Mouse (Mus musculus): ENCODE measurements at regions not wholly inside any gene's neighbourhood (a gene's known extent, or its start where the extent isn't known, plus 50 kb on each side); places are given as distances from the start of the nearest gene placed in this dataset.

GRCm38 (mm10) chr13:29136231-29136630 lies 182.7 kb upstream of the Sox4 start:
- ATAC-seq (replicated peaks; ENCODE audit: low read depth, poor library complexity, severe bottlenecking) = no peak

DNA sequence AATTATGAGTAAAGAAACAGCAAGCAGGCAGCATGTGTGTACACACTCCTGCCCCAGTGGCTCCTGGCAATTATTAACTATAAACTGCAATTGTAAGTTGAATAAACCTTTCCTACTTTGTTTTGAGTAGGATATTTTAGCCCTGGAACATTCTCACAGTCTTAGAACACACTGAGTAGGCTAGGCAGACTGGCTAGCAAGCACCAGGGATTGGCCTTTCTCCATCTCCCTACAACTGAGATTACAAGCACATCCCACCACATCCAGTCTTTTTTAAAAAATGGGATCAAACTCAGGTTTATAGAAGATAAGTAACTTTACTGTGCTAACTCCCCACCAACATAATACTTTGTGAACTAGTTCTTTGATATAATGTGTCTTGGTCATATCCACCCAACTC lies 174.0 kb upstream of the Sox4 start:
- ATAC-seq (replicated peaks; ENCODE audit: low read depth, poor library complexity, severe bottlenecking) = no peak

GRCm38 (mm10) chr13:29123477-29123876 lies 170.0 kb upstream of the Sox4 start:
- ATAC-seq (replicated peaks; ENCODE audit: low read depth, poor library complexity, severe bottlenecking) = no peak

DNA sequence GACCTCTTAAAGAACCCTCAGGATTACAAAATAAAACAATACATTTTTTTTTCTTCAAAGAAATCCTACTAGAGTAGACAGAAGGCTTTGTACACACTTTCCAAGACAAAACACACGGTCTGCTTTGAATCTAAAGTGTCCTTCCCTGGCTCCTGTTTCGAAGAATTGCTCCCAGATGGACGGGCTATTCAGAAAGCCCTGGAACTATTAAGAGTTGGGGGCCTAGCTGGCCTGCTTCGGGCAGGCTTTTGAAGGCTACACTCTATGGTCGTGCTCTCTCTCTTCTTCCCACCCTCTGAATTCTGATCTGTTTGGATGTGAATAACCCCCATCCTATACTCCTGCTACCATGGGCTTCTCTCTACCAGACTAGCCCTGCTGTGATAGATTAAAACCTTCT lies 167.6 kb upstream of the Sox4 start:
- ATAC-seq (replicated peaks; ENCODE audit: low read depth, poor library complexity, severe bottlenecking) = no peak

DNA sequence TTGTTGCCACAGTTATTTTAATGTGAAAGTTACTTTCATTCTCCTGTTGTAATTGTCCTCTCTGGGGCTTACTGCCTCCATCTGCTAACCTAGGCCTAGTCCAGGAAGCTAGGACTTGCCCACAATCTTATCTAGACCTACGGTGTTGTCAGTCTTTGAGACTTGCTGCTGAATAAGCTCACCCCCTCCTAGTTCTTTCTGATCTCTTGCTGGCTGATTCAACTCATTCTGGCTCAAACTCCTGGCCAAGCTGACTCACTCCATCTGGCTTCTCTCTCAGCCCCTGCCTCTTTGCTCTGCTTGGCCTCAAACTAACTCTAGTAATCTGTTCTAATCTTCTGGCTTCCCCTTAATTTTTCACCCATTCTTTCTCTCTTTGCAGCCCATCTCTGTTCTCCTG lies 165.8 kb upstream of the Sox4 start:
- ATAC-seq (replicated peaks; ENCODE audit: low read depth, poor library complexity, severe bottlenecking) = no peak

- no peak for ATAC-seq (replicated peaks; ENCODE audit: low read depth, poor library complexity, severe bottlenecking)
These were observed 161.5 kb upstream of the Sox4 start for GRCm38 (mm10) chr13:29114998-29115495.

GRCm38 (mm10) chr13:29110127-29110526 lies 156.6 kb upstream of the Sox4 start:
- ATAC-seq (replicated peaks; ENCODE audit: low read depth, poor library complexity, severe bottlenecking) = no peak

DNA sequence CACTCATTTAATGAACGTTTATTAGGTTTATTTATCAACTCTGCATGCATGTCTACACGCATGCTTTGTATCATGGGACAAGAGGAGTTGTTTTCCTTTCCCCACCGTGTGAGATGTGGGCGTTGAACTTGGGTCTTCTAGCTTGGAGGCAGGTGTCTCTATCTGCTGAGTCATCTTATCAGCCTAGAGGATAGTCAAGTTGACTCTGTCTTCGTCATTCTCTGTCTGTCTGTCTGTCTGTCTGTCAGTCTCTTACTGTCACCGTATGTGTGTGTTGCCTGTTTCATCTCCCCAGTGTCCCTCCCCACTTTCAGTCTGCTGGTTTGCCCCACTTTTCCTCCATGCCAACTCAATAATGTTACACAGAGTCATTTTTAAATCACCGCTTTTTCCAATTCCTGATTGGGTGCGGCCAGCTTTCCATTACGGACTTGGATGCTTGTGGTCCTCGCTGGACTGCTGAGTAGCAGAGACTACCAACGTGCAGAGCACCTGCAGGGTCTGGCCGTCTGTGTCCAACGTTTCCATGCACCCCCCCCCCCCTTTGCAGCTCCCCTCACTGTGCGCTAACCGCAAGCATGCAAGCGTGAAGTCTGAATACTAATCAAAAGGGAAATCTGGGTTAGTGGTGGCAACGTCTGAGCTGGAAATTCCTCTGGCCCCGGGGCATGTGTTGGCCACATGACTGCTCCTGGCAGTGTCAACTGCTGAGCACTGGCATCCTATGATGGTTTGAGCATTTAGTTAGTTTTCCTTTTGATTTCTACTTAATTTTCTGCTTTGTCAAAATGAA lies 155.7 kb upstream of the Sox4 start:
- no peak for ATAC-seq (replicated peaks; ENCODE audit: low read depth, poor library complexity, severe bottlenecking)

GRCm38 (mm10) chr13:29108214-29108613 lies 154.7 kb upstream of the Sox4 start:
- no peak for ATAC-seq (replicated peaks; ENCODE audit: low read depth, poor library complexity, severe bottlenecking)

DNA sequence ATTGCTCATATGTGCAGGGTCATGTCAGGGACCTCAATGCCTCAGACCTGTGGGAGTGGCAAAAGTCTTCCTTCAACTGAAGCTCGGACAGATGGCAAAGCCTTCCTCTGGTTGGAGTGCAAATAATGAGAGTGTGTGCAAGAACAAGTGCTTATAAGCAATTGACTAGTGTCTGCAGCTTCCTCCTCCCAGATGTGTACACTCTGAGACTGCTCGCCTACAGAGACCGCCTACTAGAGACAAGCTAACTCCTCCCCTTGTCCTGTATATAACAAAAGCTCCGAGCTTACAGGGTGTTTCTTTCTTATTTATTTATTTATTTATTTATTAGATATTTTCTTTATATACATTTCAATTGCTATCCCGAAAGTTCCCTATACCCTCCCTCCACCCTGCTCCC lies 138.7 kb upstream of the Sox4 start:
- ATAC-seq (replicated peaks; ENCODE audit: low read depth, poor library complexity, severe bottlenecking) = no peak

GRCm38 (mm10) chr13:29086854-29087253 lies 133.3 kb upstream of the Sox4 start:
- no peak for ATAC-seq (replicated peaks; ENCODE audit: low read depth, poor library complexity, severe bottlenecking)

GRCm38 (mm10) chr13:29081064-29081463 lies 127.6 kb upstream of the Sox4 start:
- no peak for ATAC-seq (replicated peaks; ENCODE audit: low read depth, poor library complexity, severe bottlenecking)

DNA sequence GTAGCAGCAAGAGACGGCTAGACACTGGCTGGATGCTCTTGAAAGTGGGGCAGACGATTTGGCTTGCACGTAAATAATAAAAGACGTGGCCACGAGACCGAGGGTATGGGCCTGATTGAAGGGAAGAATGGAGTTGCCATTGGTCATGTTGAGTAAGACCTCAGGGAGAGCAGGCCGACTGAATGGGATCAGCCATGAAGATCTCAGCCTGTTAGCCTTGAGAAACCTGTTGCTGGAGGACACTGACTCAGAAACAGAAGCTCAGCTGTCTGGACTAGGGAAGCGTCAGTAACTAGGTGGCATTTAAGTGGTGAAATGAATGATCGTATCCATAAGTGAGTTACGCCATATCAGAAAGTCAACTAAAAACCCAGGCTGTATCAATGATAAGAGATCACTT lies 126.3 kb upstream of the Sox4 start:
- ATAC-seq (replicated peaks; ENCODE audit: low read depth, poor library complexity, severe bottlenecking) = no peak

DNA sequence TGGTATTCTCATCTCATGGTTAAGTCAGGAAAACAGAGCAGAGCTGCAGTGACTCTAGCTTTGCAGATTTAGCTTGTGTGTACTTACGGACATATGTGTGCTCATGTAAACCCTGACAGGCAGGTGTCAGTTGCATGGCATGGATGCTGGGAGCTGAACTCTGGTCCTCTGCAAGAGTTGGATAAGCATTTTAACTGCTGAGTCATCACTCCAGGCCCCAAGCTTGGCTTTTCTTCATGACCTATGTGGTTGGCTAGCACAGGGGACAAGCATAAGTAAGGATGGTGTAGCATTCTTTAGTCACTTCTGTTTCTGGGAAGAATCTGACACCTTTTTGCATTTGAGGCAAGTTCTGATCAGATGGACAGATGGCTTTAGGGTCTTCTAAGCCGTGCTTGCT lies 120.1 kb upstream of the Sox4 start:
- no peak for ATAC-seq (replicated peaks; ENCODE audit: low read depth, poor library complexity, severe bottlenecking)

- ATAC-seq (replicated peaks; ENCODE audit: low read depth, poor library complexity, severe bottlenecking) = no peak
These were observed 110.4 kb upstream of the Sox4 start for GRCm38 (mm10) chr13:29063924-29064323.

- no peak for ATAC-seq (replicated peaks; ENCODE audit: low read depth, poor library complexity, severe bottlenecking)
These were observed 105.2 kb upstream of the Sox4 start for GRCm38 (mm10) chr13:29058685-29059084.

DNA sequence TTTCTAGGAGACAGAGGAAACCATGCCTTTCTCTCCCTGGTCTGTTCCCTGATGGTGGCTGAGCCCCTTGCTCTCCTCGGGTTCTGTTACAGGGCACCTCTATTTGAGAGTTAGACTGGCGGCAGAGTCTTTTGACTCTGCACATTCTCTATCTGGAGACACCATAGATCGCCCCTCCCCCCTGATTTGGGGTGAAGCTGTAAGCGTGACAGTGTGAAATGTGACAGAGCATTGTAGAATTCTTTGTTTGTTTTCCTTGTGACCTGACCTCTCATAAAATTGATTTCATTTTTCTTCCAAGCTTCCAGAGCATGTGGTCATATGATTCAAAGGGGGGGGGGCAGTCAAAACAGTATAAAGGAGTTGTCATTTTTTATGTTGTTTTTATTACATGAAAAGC lies 96.2 kb upstream of the Sox4 start:
- ATAC-seq (replicated peaks; ENCODE audit: low read depth, poor library complexity, severe bottlenecking) = no peak

- ATAC-seq (replicated peaks; ENCODE audit: low read depth, poor library complexity, severe bottlenecking) = no peak
These were observed 95.6 kb upstream of the Sox4 start for GRCm38 (mm10) chr13:29048990-29049576.

- no peak for ATAC-seq (replicated peaks; ENCODE audit: low read depth, poor library complexity, severe bottlenecking)
These were observed 91.1 kb upstream of the Sox4 start for GRCm38 (mm10) chr13:29044655-29045054.

- ATAC-seq (replicated peaks; ENCODE audit: low read depth, poor library complexity, severe bottlenecking) = no peak
These were observed 86.8 kb upstream of the Sox4 start for GRCm38 (mm10) chr13:29040331-29040730.

DNA sequence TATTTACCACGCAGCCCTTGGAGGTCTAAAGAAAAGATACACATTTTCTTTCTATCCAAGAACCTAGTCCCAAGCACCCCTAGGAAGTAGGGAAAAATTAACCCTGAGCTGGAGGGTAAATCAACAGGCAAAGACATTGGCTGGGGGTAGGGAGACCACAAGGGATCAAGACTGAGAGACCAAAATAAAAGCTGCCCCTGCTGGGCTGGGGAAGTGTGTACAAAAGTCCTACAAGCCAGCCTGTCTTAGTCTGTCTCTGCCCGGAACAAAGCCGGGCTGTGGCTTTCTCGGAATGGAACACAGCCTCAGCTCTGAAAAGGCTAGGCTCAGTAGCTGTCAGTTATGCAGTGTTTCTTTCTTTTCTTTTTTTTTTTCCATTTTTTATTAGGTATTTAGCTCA lies 81.4 kb upstream of the Sox4 start:
- ATAC-seq (replicated peaks; ENCODE audit: low read depth, poor library complexity, severe bottlenecking) = no peak

GRCm38 (mm10) chr13:29034444-29034843 lies 80.9 kb upstream of the Sox4 start:
- ATAC-seq (replicated peaks; ENCODE audit: low read depth, poor library complexity, severe bottlenecking) = no peak

Measured in common myeloid progenitor, adult 5-6 weeks (primary cell).